Mouse (Mus musculus): ENCODE data around the gene Card9. TPM values are rescaled to one million over a fixed set of nuclear protein-coding genes. Genes with fewer than 3 reads are reported as not detected.
"Not testable (repeated sequence)": the region's sequence is repeated elsewhere in the genome, so short reads cannot be mapped to it uniquely, and the experiment has no call there.

Gene Card9
- polyA plus RNA-seq, 1 experiment = 27.1 TPM

GRCm38 (mm10) chr2:26391617-26392016 lies 30.9 kb upstream of the Card9 start:
- H3K4me1 ChIP-seq (ENCODE audit: control insufficient read depth, insufficient read depth, low read length) = peaks cover 10% of the 10 kb centered on the region
- no peak for DNase-seq
- TF ChIP-seq CTCF (IDR thresholded peaks at IDR 0.05; ENCODE audit: insufficient read depth, low read length) (no peak), POLR2A (IDR thresholded peaks at IDR 0.05; ENCODE audit: borderline replicate concordance, extremely low read depth, low read depth, low read length) (no peak)
- no peak overlapping the region for H3K4me3 ChIP-seq (replicated peaks; ENCODE audit: extremely low read depth, low read depth, low read length)
- 90% methylated on average over 6 of the region's 6 CpGs for WGBS

- no peak for DNase-seq
- 73% methylated on average over 3 of the region's 3 CpGs for WGBS
- Histone ChIP-seq H3K4me3 (replicated peaks; ENCODE audit: extremely low read depth, low read depth, low read length) (no peak overlapping the region), H3K4me1 (ENCODE audit: control insufficient read depth, insufficient read depth, low read length) (peaks cover 10% of the 10 kb centered on the region)
- no peak for TF ChIP-seq POLR2A (IDR thresholded peaks at IDR 0.05; ENCODE audit: borderline replicate concordance, extremely low read depth, low read depth, low read length)
- no peak for TF ChIP-seq CTCF (IDR thresholded peaks at IDR 0.05; ENCODE audit: insufficient read depth, low read length)
Observed at GRCm38 (mm10) chr2:26390954-26391353, 30.2 kb upstream of the Card9 start.

- Histone ChIP-seq H3K4me1 (ENCODE audit: control insufficient read depth, insufficient read depth, low read length) (peaks cover 10% of the 10 kb centered on the region), H3K4me3 (replicated peaks; ENCODE audit: extremely low read depth, low read depth, low read length) (peak within 1 kb of the TSS; percentile 89)
- TF ChIP-seq POLR2A (IDR thresholded peaks at IDR 0.05; ENCODE audit: borderline replicate concordance, extremely low read depth, low read depth, low read length) = peak; percentile 76; the same call in 1 of the 2 replicates
- TF ChIP-seq CTCF (IDR thresholded peaks at IDR 0.05; ENCODE audit: insufficient read depth, low read length) = no peak
- WGBS = under 1% methylated on average over 59 of the region's 60 CpGs
- peak; percentile 85 for DNase-seq
Observed at GRCm38 (mm10) chr2:26389154-26389690, 28.5 kb upstream of the Card9 start, which contains the start of the genes Entr1 and Pmpca. Entr1 (minus strand) TSS chr2:26389316. Pmpca (plus strand) TSS chr2:26389339.

- no peak for DNase-seq
- no peak for TF ChIP-seq CTCF (IDR thresholded peaks at IDR 0.05; ENCODE audit: insufficient read depth, low read length)
- TF ChIP-seq POLR2A (IDR thresholded peaks at IDR 0.05; ENCODE audit: borderline replicate concordance, extremely low read depth, low read depth, low read length) = no peak
- peak overlapping the region; percentile 89 for H3K4me3 ChIP-seq (replicated peaks; ENCODE audit: extremely low read depth, low read depth, low read length)
- under 1% methylated on average over 45 of the region's 45 CpGs for WGBS
- peaks cover 10% of the 10 kb centered on the region for H3K4me1 ChIP-seq (ENCODE audit: control insufficient read depth, insufficient read depth, low read length)
Observed at GRCm38 (mm10) chr2:26388682-26389153, 28.0 kb upstream of the Card9 start.

GRCm38 (mm10) chr2:26387713-26388112 lies 27.0 kb upstream of the Card9 start:
- TF ChIP-seq POLR2A (IDR thresholded peaks at IDR 0.05; ENCODE audit: borderline replicate concordance, extremely low read depth, low read depth, low read length) = no peak
- TF ChIP-seq CTCF (IDR thresholded peaks at IDR 0.05; ENCODE audit: insufficient read depth, low read length) = no peak
- DNase-seq = no peak
- WGBS = 85% methylated on average over 3 of the region's 3 CpGs
- Histone ChIP-seq H3K4me1 (ENCODE audit: control insufficient read depth, insufficient read depth, low read length) (peaks cover 10% of the 10 kb centered on the region), H3K4me3 (replicated peaks; ENCODE audit: extremely low read depth, low read depth, low read length) (no peak overlapping the region)

GRCm38 (mm10) chr2:26380871-26381270 lies 20.2 kb upstream of the Card9 start:
- H3K4me3 ChIP-seq (replicated peaks; ENCODE audit: extremely low read depth, low read depth, low read length) = peak overlapping the region; percentile 70
- 36% methylated on average over 6 of the region's 6 CpGs for WGBS
- H3K4me1 ChIP-seq (ENCODE audit: control insufficient read depth, insufficient read depth, low read length); DNase-seq: not testable (repeated sequence)

GRCm38 (mm10) chr2:26380131-26380771 lies 19.5 kb upstream of the Card9 start, which contains the start of gene Snapc4:
Snapc4 (minus strand) TSS chr2:26380653.
- DNase-seq = peak; percentile 78
- H3K4me3 ChIP-seq (replicated peaks; ENCODE audit: extremely low read depth, low read depth, low read length) = peak within 1 kb of the TSS; percentile 94
- TF ChIP-seq CTCF (IDR thresholded peaks at IDR 0.05; ENCODE audit: insufficient read depth, low read length) (no peak), POLR2A (IDR thresholded peaks at IDR 0.05; ENCODE audit: borderline replicate concordance, extremely low read depth, low read depth, low read length) (0 out of 2 replicates have a peak, but pooled peaks have one; percentile 24)
- under 1% methylated on average over 38 of the region's 38 CpGs for WGBS
- peaks cover 3% of the 10 kb centered on the region for H3K4me1 ChIP-seq (ENCODE audit: control insufficient read depth, insufficient read depth, low read length)

GRCm38 (mm10) chr2:26372396-26372795 lies 11.7 kb upstream of the Card9 start:
- 92% methylated on average over 8 of the region's 8 CpGs for WGBS
- DNase-seq = no peak
- Histone ChIP-seq H3K4me1 (ENCODE audit: control insufficient read depth, insufficient read depth, low read length) (no peaks in the 10 kb centered on the region), H3K4me3 (replicated peaks; ENCODE audit: extremely low read depth, low read depth, low read length) (no peak overlapping the region)
- TF ChIP-seq CTCF (IDR thresholded peaks at IDR 0.05; ENCODE audit: insufficient read depth, low read length) = no peak

GRCm38 (mm10) chr2:26368572-26368971 lies 7.9 kb upstream of the Card9 start:
- Histone ChIP-seq H3K4me1 (ENCODE audit: control insufficient read depth, insufficient read depth, low read length) (no peaks in the 10 kb centered on the region), H3K4me3 (replicated peaks; ENCODE audit: extremely low read depth, low read depth, low read length) (no peak overlapping the region)
- no peak for TF ChIP-seq POLR2A (IDR thresholded peaks at IDR 0.05; ENCODE audit: borderline replicate concordance, extremely low read depth, low read depth, low read length)
- no peak for TF ChIP-seq CTCF (IDR thresholded peaks at IDR 0.05; ENCODE audit: insufficient read depth, low read length)
- 89% methylated on average over 1 of the region's 1 CpGs for WGBS
- no peak for DNase-seq

GRCm38 (mm10) chr2:26367911-26368310 lies 7.2 kb upstream of the Card9 start:
- no peak for TF ChIP-seq POLR2A (IDR thresholded peaks at IDR 0.05; ENCODE audit: borderline replicate concordance, extremely low read depth, low read depth, low read length)
- no peak for TF ChIP-seq CTCF (IDR thresholded peaks at IDR 0.05; ENCODE audit: insufficient read depth, low read length)
- 93% methylated on average over 6 of the region's 6 CpGs for WGBS
- Histone ChIP-seq H3K4me3 (replicated peaks; ENCODE audit: extremely low read depth, low read depth, low read length) (no peak overlapping the region), H3K4me1 (ENCODE audit: control insufficient read depth, insufficient read depth, low read length) (no peaks in the 10 kb centered on the region)
- no peak for DNase-seq

Measured in lung, adult 2 months (tissue).